In genomic region chr1:126817381-126818034, GRCm38 (mm10) we compare ENCODE assay signal across 8 mouse cellular contexts. TPM values are rescaled to one million over a fixed set of nuclear protein-coding genes. Genes with fewer than 3 reads are reported as not detected.
DNase-seq lines count a peak whose midpoint lies in the region; ATAC-seq and TF ChIP-seq lines count a peak whose summit lies in the region.

No protein-coding gene starts in this region.

- H3K9ac ChIP-seq in intestine, postnatal 0 days (ENCODE audit: low read depth, low read length) = no peak overlapping the region

- no peaks in the 10 kb centered on the region for H3K27me3 ChIP-seq in Patski
- no peaks in the 10 kb centered on the region for H3K27me3 ChIP-seq in intestine, postnatal 0 days (replicated peaks; ENCODE audit: control insufficient read depth, insufficient read depth, low read length)
- no peaks in the 10 kb centered on the region for H3K27me3 ChIP-seq in thymus, adult 2 months (ENCODE audit: control insufficient read depth, insufficient read depth, low read length)
- H3K27me3 ChIP-seq in cerebellum, adult 2 months (ENCODE audit: control insufficient read depth, insufficient read depth, low read length) = no peaks in the 10 kb centered on the region; the same call in 1 of the 2 replicates

- 29% methylated on average over 9 of the region's 9 CpGs for WGBS in intestine, postnatal 0 days
- 12% methylated on average over 9 of the region's 9 CpGs for WGBS in thymus, adult 2 months
- 47% methylated on average over 9 of the region's 9 CpGs for WGBS in cerebellum, adult 2 months

- H3K27ac ChIP-seq in intestine, postnatal 0 days (ENCODE audit: low read depth, low read length) = no peak overlapping the region
- H3K27ac ChIP-seq in thymus, adult 2 months (ENCODE audit: control insufficient read depth, insufficient read depth, low read length) = no peak overlapping the region
- H3K27ac ChIP-seq in cerebellum, adult 2 months (ENCODE audit: insufficient read depth, low read length) = no peak overlapping the region

- no peak overlapping the region for H3K4me3 ChIP-seq in intestine, postnatal 0 days (ENCODE audit: low read depth, low read length)
- H3K4me3 ChIP-seq in thymus, adult 2 months (ENCODE audit: control insufficient read depth, insufficient read depth, low read length) = no peak overlapping the region
- no peak overlapping the region for H3K4me3 ChIP-seq in cerebellum, adult 2 months (replicated peaks; ENCODE audit: insufficient read depth, low read depth, low read length)

- peak; percentile 89 for ATAC-seq in Patski
- peak; percentile 31; the same call in 1 of the 2 replicates for ATAC-seq in intestine, postnatal 0 days
- ATAC-seq in megakaryocyte progenitor cell, adult 5-6 weeks (replicated peaks; ENCODE audit: poor library complexity) = peak; percentile 97

- DNase-seq in 3T3-L1 (ENCODE audit: low read depth, low spot score) (peak; percentile 98), Patski (ENCODE audit: low read depth, low spot score) (peak; percentile 95)
- peak; percentile 39 to 42 for DNase-seq in gastrocnemius, adult 8-10 months (ENCODE audit: low spot score in 2 of 2)
- DNase-seq in thymus, adult 2 months = peak; percentile 58
- no peak for DNase-seq in cerebellum, adult 8-10 months
- no peak for DNase-seq in cerebellum, adult 2 months

- no peaks in the 10 kb centered on the region for H3K36me3 ChIP-seq in intestine, postnatal 0 days (ENCODE audit: control insufficient read depth, insufficient read depth)
- H3K36me3 ChIP-seq in thymus, adult 2 months (ENCODE audit: control insufficient read depth, insufficient read depth, low read length) = no peaks in the 10 kb centered on the region

- no peak overlapping the region for H3K4me2 ChIP-seq in intestine, postnatal 0 days (replicated peaks; ENCODE audit: low read depth)

- in situ Hi-C loops in Patski (cut with MboI; ENCODE audit: low pct_unique_long_range_greater_than_20kb) = loop anchor here (5.0 kb wide), 1 partner anchor 80 kb away; no protein-coding TSS in a partner anchor

- no peak for TF ChIP-seq CTCF in Patski (IDR thresholded peaks at IDR 0.05)
- no peak for TF ChIP-seq CTCF in intestine, postnatal 0 days (IDR thresholded peaks at IDR 0.05; ENCODE audit: low read depth)
- no peak for TF ChIP-seq CTCF in thymus, adult 2 months (IDR thresholded peaks at IDR 0.05; ENCODE audit: borderline replicate concordance, control insufficient read depth, extremely low read depth, insufficient read depth, low read length, poor library complexity)
- no peak for TF ChIP-seq CTCF in cerebellum, adult 2 months (IDR thresholded peaks at IDR 0.05; ENCODE audit: borderline replicate concordance, insufficient read depth, low read depth, low read length)

- no peak for TF ChIP-seq POLR2A in thymus, adult 2 months (IDR thresholded peaks at IDR 0.05; ENCODE audit: control insufficient read depth, extremely low read depth, insufficient read depth, low read length, poor library complexity)
- no peak for TF ChIP-seq POLR2A in cerebellum, adult 2 months (IDR thresholded peaks at IDR 0.05; ENCODE audit: borderline replicate concordance, insufficient read depth, low read length)

- no peaks in the 10 kb centered on the region for H3K9me3 ChIP-seq in intestine, postnatal 0 days (ENCODE audit: control insufficient read depth)

- CTCF ChIA-PET in Patski (lab: Charles Lee) = interaction anchor here (1.0 to 2.2 kb wide), 5 partner anchors 9 to 114 kb away, joined by 3 to 9 read pairs (median 5); no protein-coding TSS in a partner anchor

- POLR2A ChIA-PET in Patski (lab: Charles Lee) = no interaction called here

- H3K4me1 ChIP-seq in intestine, postnatal 0 days (replicated peaks; ENCODE audit: control insufficient read depth, insufficient read depth, low read length) = no peaks in the 10 kb centered on the region
- 0 out of 2 replicates have a peak, but pooled peaks cover 4% of the 10 kb centered on the region for H3K4me1 ChIP-seq in thymus, adult 2 months (replicated peaks; ENCODE audit: control insufficient read depth, insufficient read depth, low read length)
- H3K4me1 ChIP-seq in cerebellum, adult 2 months (ENCODE audit: control insufficient read depth, insufficient read depth, low read length) = no peaks in the 10 kb centered on the region

RNA-seq across cellular contexts. Expression of gene Nckap5, which starts 13.1 kb away (rescaled TPM):
- 1.5 TPM for polyA plus RNA-seq in Patski (2021)
- total RNA-seq in gastrocnemius, adult 8-10 months (2022) = 1 to 10 TPM in 2 of 4 experiments, under 1 TPM in 2; 0.46 to 1.6 (median 0.97) TPM
- polyA plus RNA-seq in intestine, postnatal 0 days (2015; fragmentation: Nextera tagmentation; extraction: Ambion mirVana) = 12.3 and 14.9 TPM in 2 replicates
- total RNA-seq in megakaryocyte progenitor cell, adult 5-6 weeks (2015) = 0.10 TPM in 1 of 2 replicates, not detected in the other
- total RNA-seq in megakaryocyte progenitor cell, adult 5-6 weeks (2017) = 0.08 TPM in 1 of 2 replicates, not detected in the other
- polyA plus RNA-seq in thymus, adult 2 months (2012; rRNA removed) = 0.23 and 0.50 TPM in 2 replicates
- polyA plus RNA-seq in cerebellum, adult 2 months (2012; rRNA removed) = 2.1 and 2.9 TPM in 2 replicates

Comparison
In these comparisons a context has a peak if more than half of its experiments do, and no peak if none do; other contexts are left out.
1. DNase-seq: peak in 3T3-L1 (single experiment), Patski (single experiment), gastrocnemius, adult 8-10 months (2 of 2) and thymus, adult 2 months (single experiment); none in cerebellum, adult 8-10 months (single experiment) and cerebellum, adult 2 months (0 of 2).
2. ATAC-seq: peak in every context shown above with its lines; median percentile 97 in megakaryocyte progenitor cell, adult 5-6 weeks; 89 in Patski; 31 in intestine, postnatal 0 days.